ENCODE assay signal across 8 mouse cellular contexts in the genomic region with DNA sequence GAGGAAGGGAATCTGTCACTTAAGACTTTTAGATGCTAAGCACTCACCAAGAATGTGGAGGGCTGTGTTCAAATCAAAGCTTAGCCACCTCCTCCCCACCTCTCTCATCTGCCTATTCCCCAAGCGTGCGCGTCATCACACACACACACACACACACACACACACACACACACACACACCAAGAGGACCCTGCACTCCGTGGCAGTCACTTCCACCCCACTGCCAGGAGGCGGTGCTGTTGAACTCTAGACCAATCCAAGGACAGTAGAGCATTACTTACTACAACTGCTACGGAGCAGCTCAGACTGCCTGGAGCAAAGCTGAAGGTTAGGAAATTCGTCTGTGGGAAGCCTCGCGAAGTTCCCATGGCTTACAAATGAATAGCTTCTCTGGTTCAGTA. TPM values are rescaled to one million over a fixed set of nuclear protein-coding genes. Genes with fewer than 3 reads are reported as not detected.
DNase-seq lines count a peak whose midpoint lies in the region; ATAC-seq and TF ChIP-seq lines count a peak whose summit lies in the region.

No protein-coding gene starts in this region.

- no peaks in the 10 kb centered on the region for H3K36me3 ChIP-seq in intestine, embryonic 14.5 days (ENCODE audit: control insufficient read depth, insufficient read depth, low read length)

- peak; percentile 88 for TF ChIP-seq CTCF in cortical plate, adult 2 months (IDR thresholded peaks at IDR 0.05; ENCODE audit: extremely low read depth, insufficient read depth, low read length)

- H3K9ac ChIP-seq in intestine, embryonic 14.5 days (ENCODE audit: low read length) = no peak overlapping the region

- no peaks in the 10 kb centered on the region for H3K4me1 ChIP-seq in cortical plate, adult 2 months (ENCODE audit: control insufficient read depth, insufficient read depth, low read length)
- H3K4me1 ChIP-seq in intestine, embryonic 14.5 days (replicated peaks; ENCODE audit: control insufficient read depth, insufficient read depth, low read length) = peaks cover 11% of the 10 kb centered on the region; the same call in 1 of the 2 replicates

- H3K27ac ChIP-seq in cortical plate, adult 2 months (ENCODE audit: insufficient read depth, low read length) = no peak overlapping the region
- no peak overlapping the region for H3K27ac ChIP-seq in intestine, embryonic 14.5 days (ENCODE audit: low read depth)

- peaks cover 21% of the 10 kb centered on the region for H3K27me3 ChIP-seq in intestine, embryonic 14.5 days (replicated peaks; ENCODE audit: control insufficient read depth, insufficient read depth, low read length)

- peak; percentile 78 for ATAC-seq in intestine, embryonic 14.5 days (replicated peaks; ENCODE audit: low FRiP score, low TSS enrichment, low read depth)

- no peak overlapping the region for H3K4me3 ChIP-seq in cortical plate, adult 2 months (ENCODE audit: insufficient read depth, low read length)
- H3K4me3 ChIP-seq in intestine, embryonic 14.5 days (ENCODE audit: low read depth, low read length) = no peak overlapping the region

- whole genome bisulfite sequencing in intestine, embryonic 14.5 days = 26% methylated on average over 9 of the region's 9 CpGs

- TF ChIP-seq POLR2A in cortical plate, adult 2 months (IDR thresholded peaks at IDR 0.05; ENCODE audit: extremely low read depth, insufficient read depth, low read length) = no peak

- intact Hi-C loops in left cerebral cortex, postnatal 4 days (cut with DNase I) = loop anchor here (5.0 to 10.0 kb wide), 3 partner anchors 166 to 287 kb away; no protein-coding TSS in a partner anchor

- H3K9me3 ChIP-seq in intestine, embryonic 14.5 days (ENCODE audit: control insufficient read depth, low read length) = no peaks in the 10 kb centered on the region

- no peak overlapping the region for H3K4me2 ChIP-seq in intestine, embryonic 14.5 days (ENCODE audit: low read length)

- peak; percentile 34 for DNase-seq in R1 (ENCODE audit: low read depth, low spot score)
- peak; percentile 83 for DNase-seq in gastrocnemius, postnatal 25 days
- peak; percentile 74 for DNase-seq in intestine, embryonic 14.5 days (ENCODE audit: low spot score)
- peak; percentile 74 for DNase-seq in left cerebral cortex, postnatal 4 days
- peak; percentile 72 for DNase-seq in mesoderm, embryonic 11.5 days (ENCODE audit: low read depth, low spot score)
- peak; percentile 66 for DNase-seq in right cerebral cortex, postnatal 25 days
- DNase-seq in urinary bladder, postnatal 25 days (ENCODE audit: low spot score) = peak; percentile 78

RNA-seq across cellular contexts. Expression of a gene that starts 1.2 kb away (rescaled TPM):
- polyA plus RNA-seq in cortical plate, adult 2 months (2012; rRNA removed) = 10.0 and 14.4 TPM in 2 replicates
- 10 to 100 TPM; 16.6 to 19.5 TPM for total RNA-seq in gastrocnemius, postnatal 25 days (2021)
- 53.0 and 54.1 TPM in 2 replicates for polyA plus RNA-seq in intestine, embryonic 14.5 days (2014; fragmentation: Nextera tagmentation; extraction: Ambion mirVana)
- total RNA-seq in left cerebral cortex, postnatal 4 days (2021) = 10 to 100 TPM; 12.8 to 12.9 TPM

RNA-seq across cellular contexts. Expression of a gene that starts 14.0 kb away (rescaled TPM):
- 21.9 and 25.7 TPM in 2 replicates for polyA plus RNA-seq in cortical plate, adult 2 months (2012; rRNA removed)
- total RNA-seq in gastrocnemius, postnatal 25 days (2021) = under 1 TPM; 0.18 to 0.19 TPM
- polyA plus RNA-seq in intestine, embryonic 14.5 days (2014; fragmentation: Nextera tagmentation; extraction: Ambion mirVana) = 3.2 and 3.5 TPM in 2 replicates
- total RNA-seq in left cerebral cortex, postnatal 4 days (2021) = 10 to 100 TPM; 19.7 to 21.2 TPM

RNA-seq across cellular contexts. Expression of a gene that starts 34.2 kb away (rescaled TPM):
- 3.7 and 4.0 TPM in 2 replicates for polyA plus RNA-seq in cortical plate, adult 2 months (2012; rRNA removed)
- total RNA-seq in gastrocnemius, postnatal 25 days (2021) = 10 to 100 TPM; 19.4 to 23.0 TPM
- 10.4 and 10.6 TPM in 2 replicates for polyA plus RNA-seq in intestine, embryonic 14.5 days (2014; fragmentation: Nextera tagmentation; extraction: Ambion mirVana)
- 10 to 100 TPM; 24.7 to 26.9 TPM for total RNA-seq in left cerebral cortex, postnatal 4 days (2021)

Comparison
In these comparisons a context has a peak if more than half of its experiments do, and no peak if none do; other contexts are left out.
1. RNA of a gene that starts 14.0 kb away (total RNA-seq): 19.7 to 21.2 TPM in left cerebral cortex, postnatal 4 days; 0.18 to 0.19 TPM in gastrocnemius, postnatal 25 days; every median in the first group is over 10 times any median in the second.
2. Peak in every context shown above with its lines, with median percentiles within 50 percentile points of each other: DNase-seq.